In genomic region chr16:21655291-21655690, GRCm38 (mm10) we compare ENCODE assay signal across 12 mouse cellular contexts. TPM values are rescaled to one million over a fixed set of nuclear protein-coding genes. Genes with fewer than 3 reads are reported as not detected.
DNase-seq lines count a peak whose midpoint lies in the region; ATAC-seq lines count a peak whose summit lies in the region.
"Had no signal": no experiment of that assay in that cellular context is flagged by ENCODE, and none has a peak within 500 bp of the region (broad histone marks: within the 10 kb centered on the region; RNA-seq: fewer than 3 reads in every experiment).

No protein-coding gene starts in this region.

- 0 out of 2 replicates have a peak overlapping the region, but pooled peaks have one; percentile 22 for H3K9ac ChIP-seq in hindbrain, embryonic 14.5 days
- H3K9ac ChIP-seq in lung, embryonic 16.5 days (ENCODE audit: low read length) = no peak overlapping the region
- H3K9ac ChIP-seq in neural tube, embryonic 14.5 days (replicated peaks; ENCODE audit: low read depth, low read length) = no peak overlapping the region
- H3K9ac ChIP-seq: embryonic facial prominence, embryonic 15.5 days had no signal

- H3K36me3 ChIP-seq in hindbrain, embryonic 14.5 days (replicated peaks; ENCODE audit: control insufficient read depth, insufficient read depth) = peaks cover 32% of the 10 kb centered on the region
- H3K36me3 ChIP-seq in lung, embryonic 16.5 days (ENCODE audit: control insufficient read depth, insufficient read depth, low read length) = peaks cover 8% of the 10 kb centered on the region; the same call in 1 of the 2 replicates
- H3K36me3 ChIP-seq in neural tube, embryonic 14.5 days (ENCODE audit: control insufficient read depth, insufficient read depth, low read length) = peaks cover 8% of the 10 kb centered on the region; the same call in 1 of the 2 replicates

- peak overlapping the region; percentile 40 for H3K27ac ChIP-seq in hindbrain, embryonic 14.5 days
- H3K27ac ChIP-seq in lung, embryonic 16.5 days (ENCODE audit: low read length) = peak overlapping the region; percentile 66
- H3K27ac ChIP-seq in neural tube, embryonic 14.5 days (ENCODE audit: low read depth, low read length) = peak overlapping the region; percentile 35; the same call in 1 of the 2 replicates
- H3K27ac ChIP-seq: embryonic facial prominence, embryonic 15.5 days had no signal

- ATAC-seq in hindbrain, embryonic 14.5 days (ENCODE audit: low FRiP score) = no peak
- peak; percentile 47 for ATAC-seq in lung, embryonic 16.5 days (ENCODE audit: low read depth)
- no peak for ATAC-seq in neural tube, embryonic 14.5 days (ENCODE audit: low read depth)
- ATAC-seq in erythroblast, adult 5-6 weeks (replicated peaks; ENCODE audit: low FRiP score, poor library complexity, severe bottlenecking) = no peak
- ATAC-seq: activated CD4-positive, CD25-positive, alpha-beta regulatory T cell, adult 4 months had no signal

- H3K4me3 ChIP-seq in hindbrain, embryonic 14.5 days (replicated peaks; ENCODE audit: low read length) = no peak overlapping the region
- no peak overlapping the region for H3K4me3 ChIP-seq in lung, embryonic 16.5 days (ENCODE audit: low read length)
- no peak overlapping the region for H3K4me3 ChIP-seq in neural tube, embryonic 14.5 days (ENCODE audit: low read depth, low read length)
- H3K4me3 ChIP-seq: embryonic facial prominence, embryonic 15.5 days had no signal

- peaks cover 4% of the 10 kb centered on the region; the same call in 1 of the 2 replicates for H3K4me1 ChIP-seq in hindbrain, embryonic 14.5 days (replicated peaks; ENCODE audit: control insufficient read depth, insufficient read depth, low read length)
- H3K4me1 ChIP-seq in lung, embryonic 16.5 days (replicated peaks; ENCODE audit: control insufficient read depth, insufficient read depth, low read length) = peaks cover 6% of the 10 kb centered on the region; the same call in 1 of the 2 replicates
- no peaks in the 10 kb centered on the region for H3K4me1 ChIP-seq in neural tube, embryonic 14.5 days (ENCODE audit: control insufficient read depth, insufficient read depth, low read length)
- H3K4me1 ChIP-seq: embryonic facial prominence, embryonic 15.5 days had no signal

- intact Hi-C loops in left cerebral cortex, postnatal 4 days (cut with DNase I) = no loop called here

- no peaks in the 10 kb centered on the region for H3K9me3 ChIP-seq in hindbrain, embryonic 14.5 days (ENCODE audit: control insufficient read depth, low read length)
- H3K9me3 ChIP-seq in lung, embryonic 16.5 days (ENCODE audit: control insufficient read depth, low read length) = no peaks in the 10 kb centered on the region
- no peaks in the 10 kb centered on the region for H3K9me3 ChIP-seq in neural tube, embryonic 14.5 days (ENCODE audit: control insufficient read depth, low read length)
- H3K9me3 ChIP-seq: embryonic facial prominence, embryonic 15.5 days had no signal

- no peaks in the 10 kb centered on the region for H3K27me3 ChIP-seq in hindbrain, embryonic 14.5 days (ENCODE audit: control insufficient read depth, insufficient read depth, low read length)
- no peaks in the 10 kb centered on the region for H3K27me3 ChIP-seq in lung, embryonic 16.5 days (ENCODE audit: control insufficient read depth, insufficient read depth, low read depth, low read length)
- no peaks in the 10 kb centered on the region for H3K27me3 ChIP-seq in neural tube, embryonic 14.5 days (ENCODE audit: control insufficient read depth, insufficient read depth, low read length)
- H3K27me3 ChIP-seq: embryonic facial prominence, embryonic 15.5 days had no signal

- WGBS in hindbrain, embryonic 14.5 days = 35% methylated on average over 6 of the region's 6 CpGs
- WGBS in lung, embryonic 16.5 days = 29% methylated on average over 6 of the region's 6 CpGs
- WGBS in neural tube, embryonic 14.5 days = 37% methylated on average over 6 of the region's 6 CpGs

- DNase-seq in left cerebral cortex, postnatal 4 days = peak; percentile 39
- no peak for DNase-seq in left cerebral cortex, adult 11 months (ENCODE audit: low spot score)
- DNase-seq in hindbrain, embryonic 14.5 days (ENCODE audit: low spot score) = no peak
- DNase-seq in MN1 (ENCODE audit: low spot score) = no peak
- no peak for DNase-seq in left cerebral cortex, adult 8-10 months (ENCODE audit: low spot score in 2 of 2)
- DNase-seq: liver; retina, postnatal 1 day had no signal

- no peak overlapping the region for H3K4me2 ChIP-seq in hindbrain, embryonic 14.5 days (replicated peaks)
- no peak overlapping the region for H3K4me2 ChIP-seq in lung, embryonic 16.5 days (ENCODE audit: low read depth, low read length)
- no peak overlapping the region for H3K4me2 ChIP-seq in neural tube, embryonic 14.5 days (ENCODE audit: low read depth, low read length)
- H3K4me2 ChIP-seq: embryonic facial prominence, embryonic 15.5 days had no signal

RNA-seq across cellular contexts. Expression of gene 2510009E07Rik, which starts 39.2 kb away (rescaled TPM):
- total RNA-seq in left cerebral cortex, postnatal 4 days (2021) = 10 to 100 TPM; 68.9 to 81.0 TPM
- polyA plus RNA-seq in hindbrain, embryonic 14.5 days (2014; fragmentation: Nextera tagmentation; extraction: Ambion mirVana) = 45.4 and 50.6 TPM in 2 replicates
- 21.7 and 22.0 TPM in 2 replicates for polyA plus RNA-seq in lung, embryonic 16.5 days (2015; fragmentation: Nextera tagmentation; extraction: Ambion mirVana)
- 43.7 and 51.5 TPM in 2 replicates for polyA plus RNA-seq in neural tube, embryonic 14.5 days (2014; fragmentation: Nextera tagmentation; extraction: Ambion mirVana)
- total RNA-seq in left cerebral cortex, adult 8-10 months (2022) = 10 to 100 TPM; 44.7 to 57.0 (median 53.9) TPM
- 0.63 and 1.3 TPM in 2 replicates for total RNA-seq in erythroblast, adult 5-6 weeks (2015; ENCODE audit: low replicate concordance)
- 0.56 and 1.1 TPM in 2 replicates for total RNA-seq in erythroblast, adult 5-6 weeks (2017; ENCODE audit: low replicate concordance)

Comparison
In these comparisons a context has a peak if more than half of its experiments do, and no peak if none do; other contexts are left out.
1. RNA of gene 2510009E07Rik, which starts 39.2 kb away (total RNA-seq): 68.9 to 81.0 TPM in left cerebral cortex, postnatal 4 days and 44.7 to 57.0 TPM in left cerebral cortex, adult 8-10 months; 0.56 to 1.3 TPM in erythroblast, adult 5-6 weeks; every median in the first group is over 10 times any median in the second.
2. Peak in every context shown above with its lines, with median percentiles within 50 percentile points of each other: H3K27ac ChIP-seq.